Mouse (Mus musculus): Measurements from ENCODE around the gene Tvp23a. TPM values are rescaled to one million over a fixed set of nuclear protein-coding genes. Genes with fewer than 3 reads are reported as not detected.

Gene Tvp23a
- polyA plus RNA-seq, 1 experiment: not detected

GRCm38 (mm10) chr16:10420447-10421054 lies 26.6 kb downstream of the Tvp23a start:
- WGBS: 96% methylated on average over 9 of the region's 9 CpGs
- TF ChIP-seq POLR2A (IDR thresholded peaks at IDR 0.05; ENCODE audit: insufficient read depth, low read depth, low read length) (no peak), CTCF (IDR thresholded peaks at IDR 0.05; ENCODE audit: insufficient read depth, low read depth, low read length) (no peak)
- Histone ChIP-seq H3K4me1 (ENCODE audit: control insufficient read depth, insufficient read depth, low read length) (no peaks in the 10 kb centered on the region), H3K4me3 (ENCODE audit: insufficient read depth, low read depth, low read length) (no peak overlapping the region), H3K27ac (ENCODE audit: insufficient read depth, low read depth, low read length) (no peak overlapping the region)

GRCm38 (mm10) chr16:10417723-10418259 lies 29.4 kb downstream of the Tvp23a start:
- no peak overlapping the region for H3K27ac ChIP-seq (ENCODE audit: insufficient read depth, low read depth, low read length)
- 88% methylated on average over 9 of the region's 9 CpGs for WGBS
- TF ChIP-seq CTCF (IDR thresholded peaks at IDR 0.05; ENCODE audit: insufficient read depth, low read depth, low read length): no peak
- no peak for TF ChIP-seq POLR2A (IDR thresholded peaks at IDR 0.05; ENCODE audit: insufficient read depth, low read depth, low read length)
- no peak overlapping the region for H3K4me3 ChIP-seq (ENCODE audit: insufficient read depth, low read depth, low read length)
- H3K4me1 ChIP-seq (ENCODE audit: control insufficient read depth, insufficient read depth, low read length): no peaks in the 10 kb centered on the region

- no peaks in the 10 kb centered on the region for H3K4me1 ChIP-seq (ENCODE audit: control insufficient read depth, insufficient read depth, low read length)
- no peak overlapping the region for H3K27ac ChIP-seq (ENCODE audit: insufficient read depth, low read depth, low read length)
- no peak overlapping the region for H3K4me3 ChIP-seq (ENCODE audit: insufficient read depth, low read depth, low read length)
- TF ChIP-seq CTCF (IDR thresholded peaks at IDR 0.05; ENCODE audit: insufficient read depth, low read depth, low read length): no peak
- TF ChIP-seq POLR2A (IDR thresholded peaks at IDR 0.05; ENCODE audit: insufficient read depth, low read depth, low read length): no peak
- WGBS: 94% methylated on average over 4 of the region's 4 CpGs
These were observed 30.3 kb downstream of the Tvp23a start for GRCm38 (mm10) chr16:10416866-10417265.

- Histone ChIP-seq H3K27ac (ENCODE audit: insufficient read depth, low read depth, low read length) (no peak overlapping the region), H3K4me3 (ENCODE audit: insufficient read depth, low read depth, low read length) (no peak overlapping the region), H3K4me1 (ENCODE audit: control insufficient read depth, insufficient read depth, low read length) (no peaks in the 10 kb centered on the region)
- 58% methylated on average over 6 of the region's 6 CpGs for WGBS
- no peak for TF ChIP-seq POLR2A (IDR thresholded peaks at IDR 0.05; ENCODE audit: insufficient read depth, low read depth, low read length)
- no peak for TF ChIP-seq CTCF (IDR thresholded peaks at IDR 0.05; ENCODE audit: insufficient read depth, low read depth, low read length)
These were observed 31.2 kb downstream of the Tvp23a start for GRCm38 (mm10) chr16:10415976-10416375.

GRCm38 (mm10) chr16:10411764-10412746 lies 35.1 kb downstream of the Tvp23a start, which contains the start of gene Nubp1:
Gene Nubp1 (plus strand): TSS chr16:10411948.
- Histone ChIP-seq H3K4me3 (ENCODE audit: insufficient read depth, low read depth, low read length) (peak within 1 kb of the TSS; percentile 76), H3K27ac (ENCODE audit: insufficient read depth, low read depth, low read length) (peak within 1 kb of the TSS; percentile 47; the same call in 1 of the 2 replicates), H3K4me1 (ENCODE audit: control insufficient read depth, insufficient read depth, low read length) (no peaks in the 10 kb centered on the region)
- no peak for TF ChIP-seq CTCF (IDR thresholded peaks at IDR 0.05; ENCODE audit: insufficient read depth, low read depth, low read length)
- TF ChIP-seq POLR2A (IDR thresholded peaks at IDR 0.05; ENCODE audit: insufficient read depth, low read depth, low read length): peak; percentile 93; the same call in 1 of the 2 replicates
- 3% methylated on average over 56 of the region's 56 CpGs for WGBS

- WGBS: 19% methylated on average over 7 of the region's 7 CpGs
- TF ChIP-seq POLR2A (IDR thresholded peaks at IDR 0.05; ENCODE audit: insufficient read depth, low read depth, low read length) (no peak), CTCF (IDR thresholded peaks at IDR 0.05; ENCODE audit: insufficient read depth, low read depth, low read length) (peak; percentile 57; the same call in 1 of the 2 replicates)
- no peak overlapping the region for H3K27ac ChIP-seq (ENCODE audit: insufficient read depth, low read depth, low read length)
- H3K4me1 ChIP-seq (ENCODE audit: control insufficient read depth, insufficient read depth, low read length): peaks cover 7% of the 10 kb centered on the region; the same call in 1 of the 2 replicates
- no peak overlapping the region for H3K4me3 ChIP-seq (ENCODE audit: insufficient read depth, low read depth, low read length)
These were observed 48.0 kb downstream of the Tvp23a start for GRCm38 (mm10) chr16:10399160-10399559.

GRCm38 (mm10) chr16:10398755-10399154 lies 48.4 kb downstream of the Tvp23a start:
- Histone ChIP-seq H3K4me1 (ENCODE audit: control insufficient read depth, insufficient read depth, low read length) (peaks cover 7% of the 10 kb centered on the region; the same call in 1 of the 2 replicates), H3K4me3 (ENCODE audit: insufficient read depth, low read depth, low read length) (no peak overlapping the region), H3K27ac (ENCODE audit: insufficient read depth, low read depth, low read length) (no peak overlapping the region)
- WGBS: 70% methylated on average over 5 of the region's 5 CpGs
- TF ChIP-seq POLR2A (IDR thresholded peaks at IDR 0.05; ENCODE audit: insufficient read depth, low read depth, low read length) (no peak), CTCF (IDR thresholded peaks at IDR 0.05; ENCODE audit: insufficient read depth, low read depth, low read length) (no peak)

GRCm38 (mm10) chr16:10394699-10395540 lies 52.2 kb downstream of the Tvp23a start, which contains the start of gene Tekt5:
Gene Tekt5 (minus strand): TSS chr16:10395490.
- 16% methylated on average over 37 of the region's 37 CpGs for WGBS
- TF ChIP-seq POLR2A (IDR thresholded peaks at IDR 0.05; ENCODE audit: insufficient read depth, low read depth, low read length) (no peak), CTCF (IDR thresholded peaks at IDR 0.05; ENCODE audit: insufficient read depth, low read depth, low read length) (peak; percentile 42; the same call in 1 of the 2 replicates)
- Histone ChIP-seq H3K4me1 (ENCODE audit: control insufficient read depth, insufficient read depth, low read length) (peaks cover 7% of the 10 kb centered on the region; the same call in 1 of the 2 replicates), H3K27ac (ENCODE audit: insufficient read depth, low read depth, low read length) (no peak within 1 kb of the TSS), H3K4me3 (ENCODE audit: insufficient read depth, low read depth, low read length) (peak within 1 kb of the TSS; percentile 29)

All from olfactory bulb, adult 2 months (tissue).